Mouse (Mus musculus): ENCODE data around the gene Ndufa10. TPM values are rescaled to one million over a fixed set of nuclear protein-coding genes. Genes with fewer than 3 reads are reported as not detected.

Gene Ndufa10
- polyA plus RNA-seq, 1 experiment, result 173 TPM

DNA sequence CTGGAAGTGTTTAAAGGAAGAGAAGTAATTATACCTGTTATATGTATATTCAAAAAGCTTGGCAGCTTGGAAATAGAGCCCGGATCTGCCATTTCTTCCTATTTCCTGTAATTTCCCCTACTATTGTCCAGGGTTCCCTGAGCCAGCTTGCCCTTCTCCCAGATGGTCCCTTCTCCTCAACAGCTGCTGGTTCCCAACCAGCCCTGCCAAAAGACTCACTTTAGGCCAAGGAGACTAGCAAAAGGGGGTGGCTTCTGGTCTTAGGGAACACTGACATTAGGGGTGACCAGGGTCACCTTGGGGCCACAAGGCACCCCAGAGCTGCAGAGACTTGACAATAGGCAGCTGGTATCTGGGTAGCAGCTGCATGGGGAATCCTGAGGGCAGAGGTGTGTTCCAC lies 38.7 kb downstream of the Ndufa10 start:
- no peak for TF ChIP-seq POLR2A (IDR thresholded peaks at IDR 0.05; ENCODE audit: extremely low read depth, insufficient read depth, low read length)
- Histone ChIP-seq H3K4me1 (ENCODE audit: control insufficient read depth, insufficient read depth, low read length) (peaks cover 6% of the 10 kb centered on the region), H3K27ac (ENCODE audit: insufficient read depth, low read length) (no peak overlapping the region), H3K4me3 (ENCODE audit: insufficient read depth, low read length) (no peak overlapping the region)

DNA sequence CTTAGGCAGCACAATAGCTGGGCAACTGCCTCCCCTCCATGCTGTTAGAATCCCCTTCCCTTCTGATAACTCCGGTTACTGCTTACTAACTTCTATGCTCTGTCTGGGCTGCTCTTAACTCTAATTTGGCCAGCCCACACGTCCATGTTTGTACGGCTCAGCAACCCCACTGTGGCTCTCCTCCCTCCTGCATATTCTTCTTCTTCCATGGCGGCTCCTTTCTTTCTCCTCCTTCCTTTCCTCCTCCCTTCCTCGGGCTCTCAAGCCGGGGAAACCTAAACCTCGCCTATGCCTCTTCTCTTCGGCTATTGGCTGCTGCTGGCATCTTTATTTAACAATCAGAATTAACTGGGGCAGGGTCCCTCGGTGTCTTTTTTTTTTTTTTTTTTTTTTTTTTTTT lies 40.9 kb downstream of the Ndufa10 start:
- peaks cover under 1% of the 10 kb centered on the region for H3K4me1 ChIP-seq (ENCODE audit: control insufficient read depth, insufficient read depth, low read length)
- H3K4me3 ChIP-seq (ENCODE audit: insufficient read depth, low read length), result no peak overlapping the region
- TF ChIP-seq CTCF (IDR thresholded peaks at IDR 0.05; ENCODE audit: extremely low read depth, insufficient read depth, low read length), result no peak
- no peak for TF ChIP-seq POLR2A (IDR thresholded peaks at IDR 0.05; ENCODE audit: extremely low read depth, insufficient read depth, low read length)
- no peak overlapping the region for H3K27ac ChIP-seq (ENCODE audit: insufficient read depth, low read length)

DNA sequence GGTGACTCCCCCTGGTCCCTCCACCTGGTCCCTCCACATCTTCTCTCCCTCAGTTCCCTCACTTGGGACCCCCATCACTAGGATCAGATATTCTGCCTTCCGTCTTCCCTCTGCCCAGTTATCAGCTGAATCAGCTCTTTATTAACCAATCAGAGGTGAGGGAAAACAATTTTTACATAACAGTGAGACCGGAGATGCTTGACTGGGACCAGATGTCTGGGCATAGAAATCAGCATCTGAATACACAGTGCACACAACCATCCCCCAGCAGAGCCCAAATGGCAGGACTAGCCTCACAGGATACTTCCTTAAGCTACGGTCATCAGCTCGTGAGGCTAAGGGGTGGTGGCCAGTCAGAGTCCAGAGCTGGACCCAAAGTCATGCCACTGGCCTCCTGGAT lies 41.6 kb downstream of the Ndufa10 start:
- H3K4me1 ChIP-seq (ENCODE audit: control insufficient read depth, insufficient read depth, low read length), result no peaks in the 10 kb centered on the region; the same call in 1 of the 2 replicates
- no peak for TF ChIP-seq POLR2A (IDR thresholded peaks at IDR 0.05; ENCODE audit: extremely low read depth, insufficient read depth, low read length)
- TF ChIP-seq CTCF (IDR thresholded peaks at IDR 0.05; ENCODE audit: extremely low read depth, insufficient read depth, low read length), result no peak
- no peak overlapping the region for H3K27ac ChIP-seq (ENCODE audit: insufficient read depth, low read length)
- no peak overlapping the region for H3K4me3 ChIP-seq (ENCODE audit: insufficient read depth, low read length)

DNA sequence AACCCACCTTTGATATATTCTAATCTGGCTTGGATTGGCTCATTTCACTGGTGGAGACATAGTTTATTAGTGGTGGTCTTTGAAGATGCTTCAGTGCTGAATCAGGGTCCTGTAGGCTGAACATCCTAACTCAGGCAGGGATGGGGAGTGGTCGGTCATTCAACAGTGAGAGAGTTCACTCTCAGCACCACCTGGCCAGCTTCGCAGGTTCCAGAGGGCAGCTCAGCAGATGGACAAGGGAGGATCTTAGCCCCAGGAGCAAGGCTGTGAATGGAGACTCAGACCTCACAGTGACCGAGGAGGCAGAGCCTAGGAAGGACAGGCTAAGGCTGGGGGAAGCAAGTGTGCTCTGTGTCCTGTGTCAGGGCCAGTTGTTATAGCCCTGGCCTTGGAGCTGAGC lies 42.2 kb downstream of the Ndufa10 start:
- Histone ChIP-seq H3K27ac (ENCODE audit: insufficient read depth, low read length) (no peak overlapping the region), H3K4me1 (ENCODE audit: control insufficient read depth, insufficient read depth, low read length) (0 out of 2 replicates have a peak, but pooled peaks cover under 1% of the 10 kb centered on the region), H3K4me3 (ENCODE audit: insufficient read depth, low read length) (no peak overlapping the region)
- TF ChIP-seq POLR2A (IDR thresholded peaks at IDR 0.05; ENCODE audit: extremely low read depth, insufficient read depth, low read length), result no peak
- TF ChIP-seq CTCF (IDR thresholded peaks at IDR 0.05; ENCODE audit: extremely low read depth, insufficient read depth, low read length), result no peak

DNA sequence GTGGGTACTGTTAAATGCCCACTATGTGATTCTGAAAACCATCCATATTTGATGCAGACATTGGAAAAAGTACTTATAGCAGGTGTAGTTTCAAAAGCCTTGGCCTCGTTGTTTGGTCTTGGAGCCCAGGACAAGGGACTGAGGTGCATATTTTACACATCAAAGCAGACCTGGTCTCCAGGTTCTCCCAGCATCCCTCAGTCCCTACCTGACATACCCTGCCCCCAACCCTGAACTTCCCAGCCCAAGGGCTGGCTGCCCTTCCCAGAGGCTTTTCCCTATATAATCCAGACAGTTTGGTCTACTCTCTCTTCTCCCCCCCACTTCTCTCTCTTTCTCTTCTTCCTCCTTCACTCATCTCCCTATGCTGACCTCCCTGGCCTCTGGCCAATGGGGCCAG lies 42.7 kb downstream of the Ndufa10 start:
- Histone ChIP-seq H3K4me1 (ENCODE audit: control insufficient read depth, insufficient read depth, low read length) (0 out of 2 replicates have a peak, but pooled peaks cover 1% of the 10 kb centered on the region), H3K4me3 (ENCODE audit: insufficient read depth, low read length) (no peak overlapping the region), H3K27ac (ENCODE audit: insufficient read depth, low read length) (no peak overlapping the region)
- TF ChIP-seq POLR2A (IDR thresholded peaks at IDR 0.05; ENCODE audit: extremely low read depth, insufficient read depth, low read length) (no peak), CTCF (IDR thresholded peaks at IDR 0.05; ENCODE audit: extremely low read depth, insufficient read depth, low read length) (no peak)

DNA sequence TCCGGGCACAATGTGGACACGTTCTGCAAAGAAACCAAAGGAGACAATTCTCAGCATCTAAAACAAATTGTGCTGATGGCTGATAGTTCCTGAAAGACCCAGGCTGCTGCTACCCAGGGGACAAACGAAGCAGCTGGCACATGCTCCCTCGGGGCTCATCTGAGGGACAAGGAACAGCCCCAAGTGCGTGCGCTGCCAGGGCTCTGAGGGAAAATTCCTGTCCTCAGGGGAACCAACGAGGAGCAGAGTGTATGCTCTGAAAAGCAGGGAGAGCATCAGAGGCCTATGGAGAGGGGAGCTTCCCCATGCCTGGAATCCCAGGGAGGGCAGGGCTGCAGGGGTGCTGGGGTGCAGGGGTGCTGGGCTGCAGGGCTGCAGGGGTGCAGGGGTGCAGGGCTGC lies 48.9 kb downstream of the Ndufa10 start:
- H3K27ac ChIP-seq (ENCODE audit: insufficient read depth, low read length), result no peak overlapping the region
- TF ChIP-seq POLR2A (IDR thresholded peaks at IDR 0.05; ENCODE audit: extremely low read depth, insufficient read depth, low read length), result no peak
- TF ChIP-seq CTCF (IDR thresholded peaks at IDR 0.05; ENCODE audit: extremely low read depth, insufficient read depth, low read length), result no peak
- H3K4me3 ChIP-seq (ENCODE audit: insufficient read depth, low read length), result no peak overlapping the region
- 0 out of 2 replicates have a peak, but pooled peaks cover 1% of the 10 kb centered on the region for H3K4me1 ChIP-seq (ENCODE audit: control insufficient read depth, insufficient read depth, low read length)

DNA sequence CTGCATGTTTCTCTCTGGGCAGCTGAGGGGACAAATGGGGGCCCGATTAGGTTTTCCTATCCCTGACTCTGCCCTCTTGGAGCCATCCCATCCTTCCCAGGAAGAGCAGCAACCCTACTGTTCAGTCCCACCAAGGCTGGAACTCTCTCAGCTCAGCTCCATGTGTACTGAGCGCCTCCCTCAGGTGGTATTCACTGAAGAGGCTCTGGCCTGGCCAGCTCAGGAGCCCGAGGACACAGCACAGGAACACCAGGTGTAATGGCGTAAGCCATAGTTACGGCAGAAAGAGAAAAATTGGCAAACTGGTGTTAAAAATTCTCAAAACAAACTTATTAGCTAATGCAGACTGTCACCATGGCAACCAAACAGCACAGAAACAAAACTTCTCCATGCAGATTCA lies 68.5 kb downstream of the Ndufa10 start:
- no peak overlapping the region for H3K27ac ChIP-seq (ENCODE audit: insufficient read depth, low read length)
- no peak overlapping the region for H3K4me3 ChIP-seq (ENCODE audit: insufficient read depth, low read length)
- TF ChIP-seq POLR2A (IDR thresholded peaks at IDR 0.05; ENCODE audit: extremely low read depth, insufficient read depth, low read length), result no peak
- peak; percentile 45 for TF ChIP-seq CTCF (IDR thresholded peaks at IDR 0.05; ENCODE audit: extremely low read depth, insufficient read depth, low read length)
- peaks cover 3% of the 10 kb centered on the region for H3K4me1 ChIP-seq (ENCODE audit: control insufficient read depth, insufficient read depth, low read length)

DNA sequence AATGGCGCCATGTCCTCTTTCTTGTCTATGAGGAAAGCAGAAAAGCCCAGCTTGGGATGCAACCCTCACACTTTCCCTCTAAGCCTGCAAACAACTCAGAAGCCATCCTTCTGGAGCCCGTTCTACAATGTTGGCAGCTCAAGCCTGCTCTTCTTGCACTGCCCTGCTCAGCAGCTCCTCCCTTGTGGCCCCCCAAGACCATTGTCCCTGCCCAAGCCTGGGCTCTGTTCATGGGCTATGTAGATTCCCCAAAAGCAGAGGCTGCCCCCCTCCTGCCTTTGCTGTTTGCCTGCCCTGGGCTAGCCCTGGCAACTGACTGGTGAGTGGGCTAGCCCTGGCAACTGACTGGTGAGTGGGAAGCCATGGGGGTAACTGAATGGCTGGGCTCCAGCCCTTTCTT lies 73.1 kb downstream of the Ndufa10 start:
- Histone ChIP-seq H3K4me3 (ENCODE audit: insufficient read depth, low read length) (no peak overlapping the region), H3K27ac (ENCODE audit: insufficient read depth, low read length) (no peak overlapping the region), H3K4me1 (ENCODE audit: control insufficient read depth, insufficient read depth, low read length) (peaks cover 3% of the 10 kb centered on the region)
- TF ChIP-seq CTCF (IDR thresholded peaks at IDR 0.05; ENCODE audit: extremely low read depth, insufficient read depth, low read length), result no peak
- TF ChIP-seq POLR2A (IDR thresholded peaks at IDR 0.05; ENCODE audit: extremely low read depth, insufficient read depth, low read length), result no peak

DNA sequence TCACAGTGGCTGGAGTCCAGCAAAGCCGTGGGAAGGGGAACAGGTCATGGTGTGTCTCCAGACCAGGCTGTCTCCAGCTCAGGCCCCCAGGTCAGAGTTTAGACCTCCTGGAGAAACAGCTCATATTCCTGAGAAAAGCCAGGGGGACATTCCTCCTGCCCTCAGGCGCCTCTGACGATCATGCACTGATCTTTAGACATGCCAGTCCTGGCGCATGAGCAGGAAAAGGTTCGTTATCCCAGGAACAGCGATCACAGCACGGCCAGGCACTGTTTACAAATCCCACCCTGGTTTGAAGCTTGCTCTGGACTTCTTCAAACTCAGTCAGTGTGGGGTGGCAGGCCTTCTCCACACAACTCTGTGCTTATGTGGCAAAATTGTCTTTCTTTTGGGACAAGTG lies 75.1 kb downstream of the Ndufa10 start:
- Histone ChIP-seq H3K4me1 (ENCODE audit: control insufficient read depth, insufficient read depth, low read length) (no peaks in the 10 kb centered on the region), H3K4me3 (ENCODE audit: insufficient read depth, low read length) (no peak overlapping the region), H3K27ac (ENCODE audit: insufficient read depth, low read length) (no peak overlapping the region)
- TF ChIP-seq CTCF (IDR thresholded peaks at IDR 0.05; ENCODE audit: extremely low read depth, insufficient read depth, low read length) (no peak), POLR2A (IDR thresholded peaks at IDR 0.05; ENCODE audit: extremely low read depth, insufficient read depth, low read length) (no peak)

DNA sequence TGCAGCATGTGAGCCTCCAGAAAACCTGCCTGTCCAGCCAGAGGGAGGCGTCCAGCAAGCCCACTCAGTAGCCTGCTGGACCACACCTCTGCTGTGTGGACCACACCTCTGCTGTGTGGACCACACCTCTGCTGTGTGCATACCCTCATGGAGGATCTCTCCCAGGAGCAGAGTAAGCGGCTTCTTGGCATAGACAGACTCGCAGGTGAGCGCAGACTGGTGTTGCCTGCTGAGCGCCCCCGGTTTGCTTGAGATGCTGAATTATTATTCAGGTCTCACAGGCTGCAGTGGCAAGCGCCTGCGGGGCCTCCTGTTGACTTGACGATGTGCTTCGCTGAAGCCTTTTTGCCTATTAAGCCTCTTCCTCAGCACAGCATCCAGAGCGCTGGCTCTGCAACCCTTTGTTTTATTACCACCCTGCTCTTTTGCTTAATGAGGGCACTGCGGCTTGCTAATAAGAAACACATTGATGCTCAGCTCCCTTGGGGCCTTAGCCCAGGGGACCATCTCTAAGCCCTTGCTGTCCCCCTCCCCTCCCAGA lies 76.1 kb downstream of the Ndufa10 start:
- H3K4me3 ChIP-seq (ENCODE audit: insufficient read depth, low read length), result no peak overlapping the region
- H3K27ac ChIP-seq (ENCODE audit: insufficient read depth, low read length), result no peak overlapping the region
- no peak for TF ChIP-seq POLR2A (IDR thresholded peaks at IDR 0.05; ENCODE audit: extremely low read depth, insufficient read depth, low read length)
- no peak for TF ChIP-seq CTCF (IDR thresholded peaks at IDR 0.05; ENCODE audit: extremely low read depth, insufficient read depth, low read length)
- H3K4me1 ChIP-seq (ENCODE audit: control insufficient read depth, insufficient read depth, low read length), result 0 out of 2 replicates have a peak, but pooled peaks cover 3% of the 10 kb centered on the region
